Mouse (Mus musculus) c-Kit-negative CD71-positive TER-119-positive erythroid progenitor cells, embryonic 14.5 days (primary cell): Measurements from ENCODE around the gene Ufsp1.
"Not testable (repeated sequence)": the region's sequence is repeated elsewhere in the genome, so short reads cannot be mapped to it uniquely, and the experiment has no call there.

Experiments
- DNase-seq: peaks from one replicate; pipeline ENCODE4 v3.0.0-alpha.2; 2013; ENCODE audit warnings: low read depth, low spot score

Ufsp1 gene

DNA sequence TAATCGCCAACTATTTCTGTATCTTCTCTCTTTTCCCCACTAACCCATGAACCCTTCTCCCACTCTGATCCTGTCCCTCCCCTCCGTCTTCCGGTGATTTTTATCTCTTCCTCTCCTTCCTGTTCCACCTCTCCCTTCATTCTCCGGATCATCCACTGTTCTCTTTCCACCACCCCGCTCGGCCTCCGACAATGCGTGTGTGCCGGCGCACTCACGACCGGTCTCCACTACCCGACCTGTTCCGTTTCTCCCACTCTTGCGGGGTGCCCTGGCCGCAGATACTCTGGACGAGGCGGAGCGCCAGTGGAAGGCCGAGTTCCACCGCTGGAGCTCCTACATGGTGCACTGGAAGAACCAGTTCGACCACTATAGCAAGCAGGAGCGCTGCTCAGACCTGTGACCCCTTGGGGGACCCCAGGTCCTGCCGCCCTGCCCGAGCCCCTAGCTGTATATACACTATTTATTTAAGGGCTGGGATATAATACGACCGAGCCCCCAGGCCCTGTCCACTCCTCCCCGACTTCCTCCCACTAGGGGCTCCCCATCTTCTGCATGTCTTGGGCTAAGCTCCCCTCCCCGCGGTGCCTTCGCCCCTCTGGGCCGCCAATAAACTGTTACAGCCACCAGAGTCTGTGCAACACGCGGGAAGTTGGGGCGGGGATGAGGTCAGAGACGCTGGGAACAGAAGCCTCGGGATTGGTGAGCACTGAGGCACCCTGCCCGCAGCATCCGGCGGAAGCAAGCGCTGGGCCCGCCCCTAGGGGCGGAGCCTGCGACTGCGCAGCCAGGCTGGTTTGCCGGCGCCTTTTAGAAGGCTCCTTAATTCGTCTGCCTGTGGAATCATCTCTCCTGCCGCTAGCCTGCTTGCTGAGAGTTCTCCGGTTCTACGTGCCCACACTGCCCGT is at the start of gene Ufsp1:
Ufsp1 (plus strand) TSS at position 791 of the 905 bp plus-strand sequence.
- DNase-seq = peak; percentile 88

DNA sequence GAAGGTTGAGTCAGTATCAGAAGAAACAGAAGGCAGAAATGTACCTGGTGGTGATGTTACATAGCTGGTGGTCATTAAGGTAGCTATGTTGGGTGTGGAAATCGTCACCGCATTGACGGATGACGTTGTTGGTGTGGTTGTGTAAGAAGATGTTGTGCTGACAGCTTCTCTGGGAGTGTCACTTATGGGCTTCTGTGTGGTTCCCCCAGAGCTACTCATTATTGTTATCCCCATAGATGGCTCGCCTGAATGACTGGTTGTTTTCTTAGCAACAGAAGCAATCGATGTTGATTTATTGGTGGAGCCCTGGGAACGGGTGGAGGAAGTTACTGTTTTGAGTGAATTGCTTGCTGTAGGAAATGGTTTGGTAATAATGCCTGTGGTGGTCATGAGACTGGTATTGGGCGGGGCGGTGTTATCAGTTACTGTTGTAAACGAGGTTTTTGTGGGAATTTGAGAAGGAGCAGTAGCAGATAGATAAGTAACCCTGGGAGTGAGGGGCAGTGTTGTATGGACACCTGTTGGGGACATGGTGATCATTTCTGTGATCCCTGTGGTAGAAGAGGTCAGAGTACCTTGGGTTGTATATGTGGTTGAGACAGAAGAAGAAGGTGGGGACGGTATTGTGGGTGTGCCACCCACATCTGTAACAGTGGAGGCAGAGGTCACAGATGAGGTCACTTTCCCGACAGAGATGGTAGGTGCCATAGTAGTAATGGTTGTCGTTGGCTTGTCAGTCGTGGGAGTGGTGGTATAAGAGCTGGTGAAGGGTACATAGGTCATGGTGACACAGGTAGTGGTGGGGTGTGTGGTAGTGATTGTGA is 30.3 kb upstream of the Ufsp1 start:
- no peak for DNase-seq

DNA sequence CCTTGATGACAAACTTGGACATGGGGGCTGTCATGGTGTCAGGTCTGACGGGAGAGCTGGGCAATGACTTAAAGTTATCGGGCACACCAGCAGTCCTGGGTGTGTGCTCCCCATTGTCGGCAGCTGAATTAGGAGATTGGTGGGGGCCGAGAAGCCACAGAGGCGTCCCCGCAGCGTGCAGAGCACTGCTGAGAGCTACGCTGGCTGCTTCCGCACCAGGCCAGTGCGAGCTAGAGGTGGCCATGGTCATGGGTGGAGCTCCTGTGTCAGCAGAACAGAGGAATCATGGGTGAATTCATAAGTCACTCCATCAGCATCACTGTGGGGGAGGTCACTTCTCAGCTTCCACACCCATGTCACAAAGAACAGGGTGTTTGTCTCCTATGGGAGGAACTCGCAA is 29.6 kb upstream of the Ufsp1 start:
- DNase-seq = no peak

DNA sequence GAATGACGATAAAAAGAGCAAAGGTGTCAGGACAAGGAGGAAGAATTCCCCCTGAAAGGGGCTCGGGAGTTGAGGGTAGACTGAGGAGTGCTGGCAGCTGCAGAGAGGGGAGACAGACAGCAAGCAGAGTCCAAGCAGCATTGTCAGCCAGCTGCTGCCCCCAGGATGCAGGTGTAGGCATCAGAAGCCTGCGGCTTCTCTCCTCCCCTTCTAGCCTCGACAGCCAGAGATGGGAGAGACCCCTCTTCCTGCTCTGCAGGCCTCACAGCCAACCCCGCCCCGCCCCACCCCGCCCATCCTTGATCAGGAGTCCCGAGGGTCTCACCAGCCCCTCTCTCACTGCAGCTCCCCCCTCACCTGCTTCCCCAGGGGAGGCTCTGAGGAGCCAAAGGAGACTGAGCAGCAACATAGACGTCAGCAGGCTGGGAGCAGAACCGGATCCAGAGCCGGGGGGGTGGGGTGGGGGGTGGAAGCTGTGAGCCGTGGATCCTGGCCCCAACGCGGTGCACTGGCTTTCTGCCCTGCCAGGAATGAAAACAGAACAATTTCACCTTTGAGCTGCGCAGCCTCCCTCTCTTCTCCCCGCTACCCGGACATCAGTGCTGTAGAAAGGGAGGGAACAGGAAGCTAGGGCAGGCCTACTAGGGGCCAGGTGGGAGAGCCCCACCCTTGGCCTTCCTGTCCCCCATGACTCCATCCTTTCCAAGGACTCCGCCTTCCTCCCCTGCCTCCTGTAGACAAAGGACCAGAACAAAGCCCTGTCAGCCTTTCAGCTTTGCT is 26.1 kb upstream of the Ufsp1 start:
- no peak for DNase-seq

DNA sequence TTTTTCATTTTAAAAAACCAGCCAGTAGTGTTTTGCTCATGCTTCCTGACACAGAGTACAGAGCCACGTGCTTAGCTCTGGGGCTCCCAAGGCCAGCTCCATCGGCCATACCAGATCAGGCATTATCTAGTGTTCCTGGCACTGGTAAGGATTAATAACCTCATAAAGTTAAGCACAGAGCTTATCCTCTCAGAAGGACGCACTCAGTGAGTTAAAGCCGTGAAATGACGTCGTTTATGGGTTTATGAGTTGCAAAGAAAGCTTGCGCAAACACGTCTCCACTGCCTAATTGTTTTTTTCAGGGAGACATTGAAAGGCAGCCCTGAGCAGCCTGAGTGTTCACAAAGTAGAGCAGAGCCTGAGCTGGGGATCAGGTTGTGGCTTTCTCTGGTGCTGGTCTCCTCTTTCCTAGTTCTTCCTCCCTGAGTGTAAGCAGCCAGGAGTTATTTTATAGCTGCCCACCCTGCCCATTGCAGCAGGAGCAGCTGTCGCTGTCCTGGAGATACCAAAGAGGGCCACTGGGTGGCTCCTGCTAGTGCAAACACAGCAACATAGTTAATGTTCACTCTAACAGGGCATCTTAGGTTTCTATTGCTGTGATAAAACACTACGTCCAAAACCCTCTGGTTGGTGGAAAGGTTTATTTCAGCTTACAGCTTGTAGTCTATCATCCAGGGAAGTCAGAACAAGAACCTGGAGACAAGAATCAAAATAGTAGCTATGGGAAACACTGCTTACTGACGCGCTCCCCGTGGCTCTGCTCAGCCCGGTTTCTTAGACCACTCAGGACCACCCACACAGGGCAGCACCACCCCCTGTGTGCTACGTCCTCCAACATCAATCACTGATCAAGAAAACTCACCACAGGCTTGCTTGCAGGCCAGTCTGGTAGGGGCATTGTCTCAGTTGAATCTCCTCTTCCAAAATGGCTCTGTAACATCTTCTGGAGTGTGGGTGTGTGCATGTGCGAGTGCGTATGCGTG is 16.8 kb upstream of the Ufsp1 start:
- DNase-seq = no peak

DNA sequence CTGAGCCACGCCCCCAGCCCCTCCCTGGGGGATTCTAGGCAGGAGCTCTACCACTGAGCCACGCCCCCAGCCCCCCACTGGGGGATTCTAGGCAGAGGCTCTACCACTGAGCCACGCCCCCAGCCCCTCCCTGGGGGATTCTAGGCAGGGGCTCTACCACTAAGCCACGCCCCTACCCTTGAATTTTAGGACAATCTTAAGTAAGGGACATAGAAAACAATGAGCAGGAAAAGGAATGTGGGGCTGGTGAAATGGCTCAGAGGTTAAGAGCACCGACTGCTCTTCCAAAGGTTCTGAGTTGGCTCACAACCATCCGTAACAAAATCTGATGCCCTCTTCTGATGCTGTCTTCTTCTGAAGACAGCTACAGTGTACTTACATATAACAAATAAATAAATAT is 10.0 kb upstream of the Ufsp1 start:
- not testable (repeated sequence) for DNase-seq

DNA sequence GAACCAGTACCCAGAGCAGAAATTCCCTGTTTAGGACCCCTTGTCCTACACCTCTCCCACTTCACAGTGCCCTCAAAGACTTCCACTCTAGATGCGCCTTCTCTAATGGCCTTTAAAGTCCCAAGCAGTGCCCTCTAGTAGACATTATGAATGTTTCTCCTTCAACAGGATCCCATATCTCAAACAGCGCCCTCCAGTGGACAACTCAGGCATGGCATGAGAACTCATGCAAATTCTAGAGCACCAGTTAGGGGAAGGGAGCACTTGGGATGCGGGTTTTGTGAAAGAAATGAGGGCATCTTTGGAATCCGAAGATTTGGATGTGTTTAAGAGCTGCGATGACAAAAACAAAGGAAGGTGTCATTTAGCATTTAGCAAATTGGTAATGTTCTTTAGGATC is 9.4 kb upstream of the Ufsp1 start:
- no peak for DNase-seq

DNA sequence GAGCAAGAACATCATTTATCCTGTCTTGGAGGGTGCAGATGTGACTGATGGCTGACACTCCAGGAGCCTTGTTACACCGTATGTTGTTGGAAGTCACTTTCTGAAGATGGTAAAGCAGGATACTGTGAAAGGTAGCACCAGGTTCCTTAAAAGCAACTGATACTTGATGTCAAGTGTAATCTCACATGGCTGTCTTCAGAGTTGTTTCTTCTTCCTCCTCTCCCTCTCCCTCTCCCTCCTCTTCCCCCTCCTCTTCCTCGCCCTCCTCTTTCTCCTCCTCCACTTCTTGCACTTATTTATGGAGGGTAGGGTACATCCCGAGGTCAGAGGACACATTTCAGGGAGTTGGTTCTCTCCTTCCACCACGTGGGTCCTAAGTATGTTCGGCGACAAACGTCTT is 8.4 kb upstream of the Ufsp1 start:
- no peak for DNase-seq

DNA sequence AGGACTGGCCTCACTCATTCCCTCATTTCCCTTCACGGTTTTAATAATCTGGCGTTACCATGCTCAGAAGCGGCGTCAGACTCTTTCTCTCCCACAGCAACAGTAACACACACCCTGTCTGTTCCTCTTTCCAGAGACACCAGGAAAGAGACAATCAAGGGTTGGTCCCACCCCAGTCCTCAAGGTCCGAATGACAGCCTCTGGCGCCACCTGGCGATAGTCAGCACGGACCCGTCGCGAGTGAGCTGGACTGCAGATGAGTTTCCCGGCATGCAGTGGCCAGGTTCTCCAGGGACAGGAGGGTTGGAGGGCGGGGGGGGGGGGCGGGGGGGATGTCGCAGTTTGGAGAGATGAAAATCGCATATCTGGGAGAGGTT is 7.8 kb upstream of the Ufsp1 start:
- no peak for DNase-seq

DNA sequence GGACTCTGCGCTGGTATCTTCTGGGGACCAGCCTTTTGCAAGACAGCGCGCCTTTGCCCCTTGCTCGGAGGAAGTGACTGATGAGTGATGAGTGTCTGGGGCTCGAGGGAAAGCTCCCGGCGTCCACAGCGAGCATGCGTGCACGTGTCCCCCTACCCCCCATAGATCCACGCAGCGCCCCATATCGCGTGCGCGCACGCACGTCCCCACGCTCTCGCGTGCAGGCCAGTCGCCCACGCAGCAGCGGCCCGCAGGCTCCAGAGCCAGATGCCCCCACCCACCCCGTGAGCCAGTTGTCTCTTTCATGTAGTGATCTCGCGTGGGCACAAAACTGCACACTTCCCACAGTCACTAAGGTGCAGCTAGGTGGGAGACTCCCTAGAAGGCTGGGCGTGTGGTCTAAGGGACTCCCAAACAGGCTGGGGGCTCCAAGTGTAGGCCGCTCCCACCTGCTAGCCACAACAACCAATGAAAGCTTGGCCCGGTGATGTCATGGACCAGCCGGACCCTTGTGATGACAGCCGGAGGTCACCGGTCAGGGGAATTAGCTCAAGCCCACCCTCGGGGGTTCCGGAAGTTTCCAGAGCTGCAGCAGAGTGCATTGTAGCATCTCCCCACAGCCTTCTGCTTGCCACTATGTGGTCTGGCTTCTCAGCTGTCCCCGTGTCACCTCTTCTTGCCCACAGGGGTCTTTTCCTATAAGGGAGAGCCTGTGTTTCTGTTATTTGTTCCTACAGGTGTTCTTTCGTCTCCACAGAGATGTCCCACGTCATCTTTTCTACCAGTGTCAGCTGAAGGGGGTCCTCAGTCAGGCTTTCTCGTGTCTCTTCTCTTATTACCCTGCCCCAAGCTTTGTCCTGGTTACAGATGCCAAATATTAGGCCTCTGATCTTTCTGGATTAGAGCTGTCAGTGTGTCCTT is 7.1 kb upstream of the Ufsp1 start, which contains the start of gene Ache:
Ache (plus strand) TSS at position 488 of the 921 bp plus-strand sequence.
- no peak for DNase-seq

DNA sequence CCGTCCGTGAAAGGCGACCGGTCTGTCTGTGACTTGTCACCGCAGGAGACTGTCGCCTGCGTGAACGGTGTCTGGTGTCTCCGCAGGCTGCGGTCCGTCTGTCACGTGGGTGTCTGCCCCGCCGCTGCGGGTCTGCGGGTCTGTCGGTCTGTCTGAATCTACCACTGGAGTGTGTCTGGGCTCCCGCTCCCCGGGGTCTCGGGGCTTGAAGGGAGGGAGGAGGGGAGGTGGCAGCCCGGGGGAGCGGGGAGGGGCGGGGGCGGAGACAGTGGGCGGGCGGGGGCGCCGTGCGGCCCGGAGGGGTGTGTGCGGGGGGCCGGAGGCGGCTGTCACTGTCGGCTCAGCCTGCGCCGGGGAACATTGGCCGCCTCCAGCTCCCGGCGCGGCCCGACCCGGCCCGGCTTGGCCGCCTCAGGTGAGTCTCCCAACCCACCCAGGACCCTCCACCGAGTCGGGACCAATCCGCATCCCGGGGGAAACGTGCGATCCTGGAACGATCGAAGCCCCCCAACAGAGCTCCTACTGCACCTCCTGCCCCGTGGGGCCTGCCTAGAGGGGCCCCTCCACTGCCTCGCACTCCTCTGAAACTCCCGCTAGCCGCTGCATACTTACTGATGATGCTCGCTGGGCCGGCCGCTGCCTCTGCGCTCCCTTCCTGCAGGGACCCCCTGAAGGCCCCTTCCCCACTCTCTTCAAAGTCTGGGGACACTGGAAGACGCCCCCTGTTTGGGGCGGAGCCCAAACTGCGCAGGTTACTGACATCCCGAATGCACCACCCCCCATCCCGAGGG is 6.3 kb upstream of the Ufsp1 start:
- DNase-seq = no peak

DNA sequence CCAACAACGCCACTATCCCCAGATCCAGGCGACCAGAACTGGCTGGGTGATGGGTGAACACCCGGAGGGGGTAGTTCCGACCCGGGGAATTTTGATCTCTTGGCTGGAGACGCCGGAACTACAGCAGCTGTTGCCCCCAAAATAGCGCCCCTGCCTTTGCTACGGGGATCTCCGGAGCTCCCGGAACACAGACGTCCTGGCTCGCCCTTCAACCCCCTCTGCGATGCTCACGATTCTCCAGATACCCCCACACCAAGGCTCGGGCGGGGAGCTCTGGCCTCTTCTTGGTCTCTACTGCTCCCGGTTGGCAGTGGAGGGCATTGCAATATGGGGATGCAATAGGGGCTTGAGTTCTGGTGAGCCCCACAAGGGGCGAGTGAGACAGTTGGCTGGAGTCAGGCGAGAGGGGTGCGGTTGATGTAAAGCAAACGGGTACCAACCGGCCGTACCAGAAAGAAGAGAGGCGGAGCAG is 5.4 kb upstream of the Ufsp1 start:
- no peak for DNase-seq

DNA sequence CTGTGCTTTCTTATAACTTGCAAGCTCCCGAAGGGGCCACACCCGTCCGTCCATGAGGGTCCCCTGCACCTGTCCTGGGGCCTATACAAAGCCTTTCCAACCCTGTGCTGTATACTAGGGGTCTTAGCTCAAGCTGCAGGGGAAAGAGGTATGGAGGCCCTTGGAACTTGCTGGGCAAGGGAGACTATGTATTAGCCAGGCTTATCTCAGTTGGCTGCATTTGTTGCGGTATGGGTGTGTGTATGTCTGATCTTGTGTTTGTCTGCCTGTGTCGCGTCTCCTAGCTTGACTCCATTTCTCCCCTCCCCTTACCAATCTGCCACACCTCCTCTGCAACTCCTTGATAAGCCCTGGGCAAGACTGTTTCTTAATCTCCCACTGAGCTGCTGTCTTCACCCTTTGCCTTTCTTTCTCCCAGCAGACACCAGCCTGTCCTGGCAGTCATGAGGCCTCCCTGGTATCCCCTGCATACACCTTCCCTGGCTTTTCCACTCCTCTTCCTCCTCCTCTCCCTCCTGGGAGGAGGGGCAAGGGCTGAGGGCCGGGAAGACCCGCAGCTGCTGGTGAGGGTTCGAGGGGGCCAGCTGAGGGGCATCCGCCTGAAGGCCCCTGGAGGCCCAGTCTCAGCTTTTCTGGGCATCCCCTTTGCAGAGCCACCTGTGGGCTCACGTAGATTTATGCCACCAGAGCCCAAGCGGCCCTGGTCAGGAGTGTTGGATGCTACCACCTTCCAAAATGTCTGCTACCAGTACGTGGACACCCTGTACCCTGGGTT is 4.7 kb upstream of the Ufsp1 start:
- DNase-seq = peak; percentile 90

DNA sequence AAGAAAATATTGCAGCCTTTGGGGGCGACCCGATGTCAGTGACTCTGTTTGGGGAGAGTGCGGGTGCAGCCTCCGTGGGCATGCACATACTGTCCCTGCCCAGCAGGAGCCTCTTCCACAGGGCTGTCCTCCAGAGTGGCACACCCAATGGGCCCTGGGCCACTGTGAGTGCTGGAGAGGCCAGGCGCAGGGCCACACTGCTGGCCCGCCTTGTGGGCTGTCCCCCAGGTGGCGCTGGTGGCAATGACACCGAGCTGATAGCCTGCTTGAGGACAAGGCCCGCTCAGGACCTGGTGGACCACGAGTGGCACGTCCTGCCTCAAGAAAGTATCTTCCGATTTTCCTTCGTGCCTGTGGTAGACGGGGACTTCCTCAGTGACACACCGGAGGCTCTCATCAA is 3.8 kb upstream of the Ufsp1 start:
- DNase-seq = peak; percentile 82

DNA sequence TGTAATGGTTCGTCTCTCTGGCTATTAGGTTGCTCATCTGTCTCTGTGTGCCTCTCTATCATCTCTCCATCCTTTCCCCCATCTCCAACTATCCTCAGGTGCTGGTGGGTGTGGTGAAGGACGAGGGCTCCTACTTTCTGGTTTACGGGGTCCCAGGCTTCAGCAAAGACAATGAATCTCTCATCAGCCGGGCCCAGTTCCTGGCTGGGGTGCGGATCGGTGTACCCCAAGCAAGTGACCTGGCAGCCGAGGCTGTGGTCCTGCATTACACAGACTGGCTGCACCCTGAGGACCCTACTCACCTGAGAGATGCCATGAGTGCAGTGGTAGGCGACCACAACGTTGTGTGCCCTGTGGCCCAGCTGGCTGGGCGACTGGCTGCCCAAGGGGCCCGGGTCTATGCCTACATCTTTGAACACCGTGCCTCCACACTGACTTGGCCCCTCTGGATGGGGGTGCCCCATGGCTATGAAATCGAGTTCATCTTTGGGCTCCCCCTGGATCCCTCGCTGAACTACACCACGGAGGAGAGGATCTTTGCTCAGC is 3.0 kb upstream of the Ufsp1 start:
- no peak for DNase-seq

DNA sequence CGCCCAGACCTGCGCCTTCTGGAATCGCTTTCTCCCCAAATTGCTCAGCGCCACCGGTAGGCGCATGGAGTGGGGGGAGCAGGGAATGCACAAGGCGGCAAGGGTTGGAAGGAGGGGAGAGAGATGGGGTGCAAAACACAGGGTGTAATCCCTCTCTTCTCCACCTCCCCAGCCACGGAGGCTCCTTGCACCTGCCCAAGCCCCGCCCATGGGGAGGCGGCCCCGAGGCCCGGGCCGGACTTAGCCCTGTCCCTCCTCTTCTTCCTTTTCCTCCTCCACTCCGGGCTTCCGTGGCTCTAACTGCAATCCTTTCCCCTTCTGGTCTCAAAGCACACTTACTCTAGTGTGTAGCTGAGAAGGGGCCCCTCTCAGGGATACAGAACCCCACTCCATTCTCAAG is 1.1 kb upstream of the Ufsp1 start:
- peak; percentile 74 for DNase-seq

DNA sequence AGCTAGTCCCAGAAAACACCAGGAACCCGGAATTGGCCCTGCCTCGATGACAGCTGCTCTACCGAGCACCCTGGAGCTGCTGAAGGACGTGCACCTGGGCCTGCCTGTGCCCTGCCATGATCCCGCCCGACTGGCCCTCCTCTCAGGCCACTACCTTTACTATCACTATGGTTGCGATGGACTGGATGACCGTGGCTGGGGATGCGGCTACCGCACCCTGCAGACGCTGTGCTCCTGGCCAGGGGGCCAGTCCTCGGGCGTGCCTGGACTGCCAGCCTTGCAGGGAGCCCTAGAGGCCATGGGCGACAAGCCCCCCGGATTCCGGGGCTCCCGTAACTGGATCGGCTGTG is 290 bp downstream of the Ufsp1 start:
- no peak for DNase-seq

DNA sequence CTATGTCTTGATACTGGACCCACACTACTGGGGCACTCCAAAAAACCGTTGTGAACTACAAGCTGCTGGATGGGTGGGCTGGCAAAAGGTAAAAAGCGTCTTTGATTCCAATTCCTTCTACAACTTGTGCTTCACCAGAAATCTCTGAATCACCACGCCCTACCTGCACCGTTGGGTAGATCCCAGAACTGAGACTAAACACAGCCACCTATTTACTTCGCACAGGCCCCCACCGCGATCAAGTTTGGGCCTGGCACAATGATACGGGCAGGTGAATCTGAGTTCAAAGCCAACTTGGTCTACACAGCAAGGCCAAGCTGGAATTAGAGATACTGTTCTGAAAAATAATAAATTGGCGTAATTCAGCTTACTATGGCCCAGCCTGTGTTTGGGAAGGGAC is 867 bp downstream of the Ufsp1 start:
- DNase-seq = no peak
